Mouse (Mus musculus): ENCODE results near the gene Slc15a4. TPM values are rescaled to one million over a fixed set of nuclear protein-coding genes. Genes with fewer than 3 reads are reported as not detected.

Gene Slc15a4
- polyA plus RNA-seq, 1 experiment = 41.4 TPM

GRCm38 (mm10) chr5:127620371-127620770 is 12.3 kb downstream of the Slc15a4 start:
- no peak for DNase-seq (ENCODE audit: low spot score)

DNA sequence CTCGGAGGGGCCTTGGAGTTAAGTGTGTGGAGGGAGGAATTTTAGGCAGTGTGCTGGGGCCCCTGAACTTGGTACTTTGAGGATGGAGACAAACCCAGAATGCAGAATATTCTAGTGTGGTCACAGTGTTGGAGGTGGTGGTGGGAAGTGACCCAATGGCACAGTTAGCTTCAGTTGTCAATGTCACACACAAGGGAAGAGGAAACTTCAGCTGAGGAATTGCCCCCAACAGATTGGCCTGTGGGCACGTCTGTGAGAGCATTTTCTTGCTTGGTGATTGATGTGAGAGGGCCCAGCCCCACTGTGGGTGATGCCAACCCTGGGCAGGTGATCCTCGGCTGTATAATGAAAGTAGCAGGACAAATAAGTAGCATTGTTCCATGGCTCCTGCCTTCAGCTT is 13.9 kb downstream of the Slc15a4 start:
- DNase-seq (ENCODE audit: low spot score) = no peak

- peak; percentile 96 for DNase-seq (ENCODE audit: low spot score)
These were observed 15.6 kb downstream of the Slc15a4 start for GRCm38 (mm10) chr5:127616884-127617635.

- no peak for DNase-seq (ENCODE audit: low spot score)
These were observed 16.5 kb downstream of the Slc15a4 start for GRCm38 (mm10) chr5:127616151-127616550.

DNA sequence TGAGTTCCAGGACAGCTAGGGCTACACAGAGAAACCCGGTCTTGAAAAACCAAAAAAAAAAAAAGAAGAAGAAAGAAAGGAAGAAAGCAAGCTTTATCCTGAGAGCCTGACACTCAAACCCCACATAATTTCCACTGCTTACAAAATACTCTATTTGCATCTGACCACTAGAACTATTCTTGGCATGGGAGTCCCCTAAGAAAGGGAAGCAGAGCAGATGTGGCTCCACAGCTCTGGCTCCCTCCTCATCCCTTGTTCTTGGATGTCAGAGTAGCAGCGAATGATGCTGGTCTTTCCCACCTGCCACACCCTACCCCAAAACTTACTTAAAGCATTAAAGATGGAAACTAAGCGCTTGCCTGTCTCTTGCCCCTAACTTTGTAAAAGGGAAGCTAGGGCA is 17.2 kb downstream of the Slc15a4 start:
- DNase-seq (ENCODE audit: low spot score) = no peak

DNA sequence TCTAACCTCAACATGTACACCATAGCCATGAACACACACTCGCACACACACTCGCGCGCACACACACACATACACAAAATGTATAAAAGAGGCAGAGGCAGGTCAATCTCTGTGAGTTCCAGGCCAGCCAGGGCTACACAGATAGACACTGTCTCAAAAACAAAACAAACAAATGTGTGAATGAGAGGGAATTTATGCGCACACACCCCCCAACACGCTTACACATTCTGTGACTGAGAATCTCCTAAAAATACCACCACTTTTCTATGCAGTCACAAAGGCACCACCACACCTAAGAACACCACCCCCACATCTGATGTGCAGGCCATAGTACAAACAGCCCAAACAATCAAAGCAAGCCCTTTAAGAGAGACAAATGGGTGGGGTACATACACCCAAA is 20.3 kb downstream of the Slc15a4 start:
- DNase-seq (ENCODE audit: low spot score) = no peak

GRCm38 (mm10) chr5:127611881-127612280 is 20.8 kb downstream of the Slc15a4 start:
- DNase-seq (ENCODE audit: low spot score) = no peak

DNA sequence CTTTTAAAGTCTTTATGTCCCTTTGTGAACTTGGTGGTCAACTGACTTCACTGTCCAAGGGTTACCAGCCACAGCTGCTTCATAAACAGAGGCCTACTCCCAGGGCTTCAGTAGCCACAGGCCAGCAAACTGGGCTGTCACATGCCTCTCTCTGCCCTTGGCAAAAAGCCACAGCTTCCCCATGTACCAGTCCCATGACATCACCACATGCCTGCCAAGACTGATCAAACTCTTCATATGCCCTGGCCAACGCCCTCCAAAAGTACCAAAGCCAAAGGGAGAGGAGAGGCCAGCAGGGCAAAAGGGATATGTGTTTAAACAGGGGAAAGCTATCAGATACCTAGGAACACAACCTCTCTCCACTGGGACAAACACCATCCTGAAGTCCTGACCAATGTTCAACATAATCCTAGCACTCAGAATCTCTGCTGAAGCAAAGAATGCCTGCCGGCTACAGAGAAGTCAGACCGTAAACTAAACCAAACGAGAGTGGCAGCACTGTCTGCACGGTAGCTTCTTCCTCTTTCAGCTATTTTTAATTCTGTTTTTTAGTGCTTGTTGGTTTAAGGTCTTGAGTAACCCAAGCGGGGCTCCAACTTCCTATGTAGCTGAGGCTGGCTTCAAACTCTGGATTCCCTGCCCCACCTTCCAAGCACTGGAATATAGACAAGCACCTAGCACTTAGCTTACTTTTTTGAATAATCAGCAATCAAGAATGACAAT is 21.7 kb downstream of the Slc15a4 start:
- DNase-seq (ENCODE audit: low spot score) = no peak

DNA sequence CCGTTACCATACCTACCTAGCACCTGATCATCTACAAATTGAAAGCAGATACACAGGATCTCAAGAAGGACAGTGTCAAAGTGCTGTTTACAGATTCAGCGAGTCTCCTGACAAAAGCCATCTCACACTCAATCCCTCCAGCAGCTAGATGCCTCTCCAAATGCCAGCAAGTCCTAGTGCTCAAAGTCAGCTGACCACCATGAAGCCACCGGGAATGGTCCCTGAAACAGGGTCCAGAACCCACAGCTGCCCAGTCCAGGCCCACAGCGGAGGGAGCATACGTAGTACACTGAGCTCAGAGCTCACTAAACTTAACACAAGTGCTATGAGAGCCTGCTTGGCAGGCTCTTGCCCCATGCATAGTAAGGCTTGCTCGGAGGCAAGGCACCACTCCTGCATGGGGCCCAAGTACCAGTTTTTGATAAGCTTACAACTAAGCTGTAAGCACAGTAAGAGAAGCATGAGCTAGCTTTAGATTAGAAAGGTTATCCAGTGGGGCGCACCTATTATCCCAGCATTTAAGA is 23.4 kb downstream of the Slc15a4 start:
- no peak for DNase-seq (ENCODE audit: low spot score)

DNA sequence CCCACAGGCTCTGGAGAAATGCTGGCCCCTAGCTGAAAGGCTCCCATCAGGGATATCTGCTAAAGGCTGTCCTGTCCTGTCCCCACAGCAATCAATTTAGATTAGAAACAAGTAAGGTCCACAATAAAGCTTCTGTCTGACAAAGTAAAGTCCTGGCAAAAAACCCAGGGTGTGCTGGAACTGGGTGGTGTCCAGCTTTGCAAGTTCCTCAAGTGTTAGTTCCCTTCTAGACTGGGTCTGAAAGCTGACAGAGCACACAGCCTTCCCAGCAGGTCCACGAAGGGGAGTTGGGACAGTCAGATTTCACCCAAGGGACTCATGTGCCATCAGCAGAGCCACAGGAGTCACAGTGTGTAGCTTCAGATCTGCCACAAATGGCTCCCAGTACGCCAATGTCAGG is 25.2 kb downstream of the Slc15a4 start:
- DNase-seq (ENCODE audit: low spot score) = no peak

DNA sequence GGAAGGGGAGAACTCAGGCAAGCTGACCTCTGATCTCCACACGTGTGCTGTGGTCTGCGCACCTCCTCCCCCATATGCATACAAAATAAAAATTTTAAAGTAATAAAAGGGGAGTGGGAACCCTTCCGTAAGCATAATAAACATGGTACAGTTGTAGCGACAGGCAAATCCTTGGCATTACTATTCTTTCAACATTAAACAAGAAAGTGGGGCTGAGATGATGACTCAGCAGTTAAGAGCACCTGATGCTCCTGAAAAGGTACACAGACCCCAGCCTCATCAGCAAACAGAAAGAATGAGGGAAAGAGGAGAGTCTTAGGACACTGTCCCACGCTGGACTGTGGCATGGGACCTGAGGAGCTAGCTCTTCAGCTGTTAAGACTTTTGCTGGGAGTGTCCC is 29.7 kb downstream of the Slc15a4 start:
- no peak for DNase-seq (ENCODE audit: low spot score)

DNA sequence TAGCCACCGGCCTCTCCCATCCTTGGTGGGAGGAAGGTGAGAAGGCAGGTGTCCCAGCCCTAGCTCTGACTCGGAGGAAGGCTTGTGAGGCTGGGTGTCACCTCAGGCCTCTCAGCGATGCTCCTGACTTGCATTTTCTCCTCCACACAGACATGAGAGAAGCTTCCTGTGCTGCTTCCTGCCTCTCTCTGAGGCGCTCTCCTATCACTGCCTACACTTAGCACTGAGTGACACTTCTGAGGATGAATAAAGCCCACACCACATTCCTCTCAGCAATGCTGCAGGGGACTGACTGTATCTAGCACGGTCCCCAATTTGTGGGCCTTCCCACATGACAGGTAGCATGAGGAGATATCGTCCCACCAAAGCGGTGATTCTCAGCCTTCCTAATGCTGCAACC is 35.8 kb downstream of the Slc15a4 start:
- DNase-seq (ENCODE audit: low spot score) = no peak

GRCm38 (mm10) chr5:127595676-127596075 is 37.0 kb downstream of the Slc15a4 start:
- DNase-seq (ENCODE audit: low spot score) = no peak

GRCm38 (mm10) chr5:127592854-127593253 is 39.8 kb downstream of the Slc15a4 start:
- DNase-seq (ENCODE audit: low spot score) = no peak

- DNase-seq (ENCODE audit: low spot score) = no peak
These were observed 40.3 kb downstream of the Slc15a4 start for GRCm38 (mm10) chr5:127592406-127592805.

DNA sequence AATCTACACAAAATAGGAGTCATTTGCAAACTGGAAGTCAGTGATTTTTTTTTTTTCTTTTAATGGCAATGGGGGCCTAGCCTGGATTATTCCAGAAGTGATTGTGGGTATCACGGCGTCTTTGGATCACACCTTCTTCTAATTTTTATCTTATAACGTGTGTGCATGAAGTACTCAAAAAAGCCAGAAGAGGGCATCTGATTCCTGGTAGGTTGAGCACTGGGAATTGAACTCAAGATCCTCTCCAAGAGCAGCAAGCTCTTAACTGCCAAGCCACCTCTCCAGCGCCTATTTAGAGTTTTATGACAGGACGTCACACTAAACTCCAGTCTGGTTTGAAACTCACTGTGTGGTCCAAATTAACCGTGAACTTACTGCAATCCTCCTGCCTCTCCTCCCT is 44.8 kb downstream of the Slc15a4 start:
- DNase-seq (ENCODE audit: low spot score) = no peak

DNA sequence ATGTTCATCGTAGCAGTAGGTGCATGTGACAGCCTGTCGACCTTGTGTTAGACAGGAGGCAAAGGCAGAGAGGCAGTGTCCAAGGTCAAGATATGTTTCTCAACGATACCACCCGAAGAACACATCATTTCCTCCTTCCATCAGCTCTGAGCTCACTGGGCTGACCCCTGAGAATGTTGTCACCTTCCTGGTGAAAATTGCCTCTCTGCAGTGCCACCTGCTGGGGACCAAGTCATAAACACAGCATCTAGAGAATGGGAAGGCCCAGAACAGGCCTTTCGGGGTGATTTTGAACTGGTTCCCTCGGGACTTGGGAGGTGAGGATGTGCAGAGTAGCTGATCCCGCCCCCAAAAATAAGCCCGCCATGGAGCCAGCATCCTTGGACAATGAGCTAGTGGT is 49.0 kb downstream of the Slc15a4 start:
- no peak for DNase-seq (ENCODE audit: low spot score)

DNA sequence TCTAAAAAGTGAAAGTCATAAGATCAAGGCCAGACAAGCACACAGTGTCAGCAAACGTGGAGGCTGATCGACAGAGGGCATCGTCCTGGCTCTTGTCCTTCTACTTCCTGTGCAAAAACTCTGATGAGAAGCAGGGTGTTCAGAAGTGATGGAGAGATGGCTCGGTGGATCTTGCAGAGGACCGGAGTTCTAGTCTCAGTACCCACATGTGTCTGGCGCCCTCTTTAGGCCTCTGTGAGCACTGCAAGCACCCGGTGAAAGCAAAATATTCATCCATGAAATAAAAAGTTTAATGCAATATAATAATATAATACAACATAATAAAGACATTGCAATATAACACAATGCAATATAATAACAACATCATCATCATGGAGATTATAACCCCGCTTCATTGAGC is 55.3 kb downstream of the Slc15a4 start:
- DNase-seq (ENCODE audit: low spot score) = no peak

- DNase-seq (ENCODE audit: low spot score) = no peak
These were observed 65.4 kb downstream of the Slc15a4 start for GRCm38 (mm10) chr5:127567165-127567741.

- no peak for DNase-seq (ENCODE audit: low spot score)
These were observed 71.6 kb downstream of the Slc15a4 start for GRCm38 (mm10) chr5:127561086-127561485.

GRCm38 (mm10) chr5:127548136-127548535 is 84.6 kb downstream of the Slc15a4 start:
- DNase-seq (ENCODE audit: low spot score) = no peak

DNA sequence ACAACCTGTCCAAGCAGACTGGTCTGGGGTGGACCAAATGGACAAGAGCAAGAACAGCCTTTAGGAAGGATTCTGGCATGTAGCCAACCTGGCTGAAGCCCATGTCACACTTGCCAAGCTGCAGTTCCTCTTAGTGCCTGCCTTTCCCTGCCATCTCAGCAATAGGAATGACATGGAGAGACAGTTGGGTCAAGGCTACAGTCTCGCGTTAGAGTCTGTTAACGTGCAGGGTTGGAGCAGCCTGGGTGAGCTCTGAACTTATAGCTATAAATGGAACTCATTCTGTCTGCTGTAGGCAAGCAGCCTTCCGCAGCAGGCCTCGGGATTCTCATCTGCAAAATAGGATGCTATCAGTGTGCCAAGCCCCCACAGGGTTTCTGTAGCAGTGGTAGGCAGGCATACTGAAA is 86.1 kb downstream of the Slc15a4 start:
- DNase-seq (ENCODE audit: low spot score) = no peak

Data from urinary bladder, adult 2 months (tissue).